Mouse (Mus musculus): Measurements from ENCODE around the gene Cyp2w1.

DNA sequence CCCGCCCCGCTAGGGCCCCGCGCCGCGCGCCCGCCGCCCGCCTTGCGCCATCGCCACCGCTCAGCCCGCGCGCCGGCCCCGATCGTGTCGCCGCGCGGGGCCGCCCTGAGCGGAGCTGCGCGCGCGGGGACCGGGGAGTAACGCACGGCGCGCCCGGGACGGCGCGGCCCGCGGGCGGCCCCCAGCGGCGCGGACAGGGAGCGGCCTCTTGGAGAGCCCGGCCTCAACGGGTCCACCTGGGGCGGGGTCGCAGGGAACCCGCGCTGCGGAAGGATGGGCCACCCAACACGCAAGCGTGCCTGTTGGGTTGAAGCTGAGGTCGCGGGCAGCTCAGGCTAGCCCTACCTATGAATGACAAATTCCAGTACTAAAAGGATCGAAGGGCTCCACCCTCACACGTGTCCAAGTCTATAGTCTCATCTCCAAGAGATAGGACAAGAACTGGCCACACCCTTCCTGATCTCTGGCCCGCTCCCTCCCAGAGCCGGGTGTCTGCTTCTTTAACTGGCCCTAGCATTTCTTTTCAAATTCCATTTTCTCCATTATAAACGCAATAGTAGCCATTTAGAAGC is 26.9 kb upstream of the Cyp2w1 start, which contains the start of gene Adap1:
- TF ChIP-seq CTCF (IDR thresholded peaks at IDR 0.05; ENCODE audit: control insufficient read depth, insufficient read depth, insufficient replicate concordance, low read depth, low read length) = 0 out of 2 replicates have a peak, but pooled peaks have one; percentile 18
- TF ChIP-seq POLR2A (IDR thresholded peaks at IDR 0.05; ENCODE audit: control insufficient read depth, low read depth, low read length) = peak; percentile 57

Measured in testis, adult 2 months (tissue).